Mouse (Mus musculus) ovary, postnatal 14 days (tissue): Measurements from ENCODE around the gene Adam6b.
"Not testable (repeated sequence)": the region's sequence is repeated elsewhere in the genome, so short reads cannot be mapped to it uniquely, and the experiment has no call there.

Experiments used
- DNase-seq: peaks from one replicate; pipeline ENCODE4 v3.0.0; 2022; ENCODE audit warnings: low spot score

Adam6b gene

GRCm38 (mm10) chr12:113489211-113489610, at the start of gene Adam6b:
TSS of gene Adam6b (plus strand) at chr12:113489511.
- DNase-seq = not testable (repeated sequence)

GRCm38 (mm10) chr12:113446061-113446460, 43.2 kb upstream of the Adam6b start:
- no peak for DNase-seq

GRCm38 (mm10) chr12:113476164-113476563, 13.1 kb upstream of the Adam6b start:
- DNase-seq = no peak

- DNase-seq = no peak
Observed at GRCm38 (mm10) chr12:113482147-113482546, 7.2 kb upstream of the Adam6b start.

- no peak for DNase-seq
Observed at GRCm38 (mm10) chr12:113482661-113483389, 6.5 kb upstream of the Adam6b start.

GRCm38 (mm10) chr12:113483492-113484162, 5.7 kb upstream of the Adam6b start:
- DNase-seq = no peak

- no peak for DNase-seq
Observed at GRCm38 (mm10) chr12:113484971-113485485, 4.3 kb upstream of the Adam6b start.

GRCm38 (mm10) chr12:113487693-113488092, 1.6 kb upstream of the Adam6b start:
- peak; percentile 56 for DNase-seq

GRCm38 (mm10) chr12:113525901-113526300, 36.6 kb downstream of the Adam6b start:
- DNase-seq = no peak
